Mouse (Mus musculus): ENCODE data around the gene Irgc1.

Irgc1 gene

DNA sequence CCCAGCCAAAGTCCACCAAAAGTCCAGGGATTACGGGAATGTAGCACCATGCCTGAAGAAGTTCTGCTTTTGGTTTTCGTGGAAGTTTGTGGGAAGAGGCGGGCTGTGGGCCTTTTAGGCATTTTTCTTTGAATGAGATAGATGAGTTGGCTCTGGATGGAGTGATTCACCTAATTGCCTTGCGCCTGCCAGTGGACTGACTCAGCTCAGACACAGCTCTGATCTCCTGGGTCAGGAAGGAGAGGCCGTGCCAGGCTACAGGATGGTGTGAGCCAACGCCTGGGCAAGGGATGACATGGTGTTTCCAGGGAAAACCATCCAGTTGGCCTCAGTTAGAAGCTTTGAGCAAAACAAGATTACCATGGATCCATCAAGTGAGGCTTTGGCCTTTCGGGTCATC is 18.3 kb upstream of the Irgc1 start:
- DNase-seq = no peak

DNA sequence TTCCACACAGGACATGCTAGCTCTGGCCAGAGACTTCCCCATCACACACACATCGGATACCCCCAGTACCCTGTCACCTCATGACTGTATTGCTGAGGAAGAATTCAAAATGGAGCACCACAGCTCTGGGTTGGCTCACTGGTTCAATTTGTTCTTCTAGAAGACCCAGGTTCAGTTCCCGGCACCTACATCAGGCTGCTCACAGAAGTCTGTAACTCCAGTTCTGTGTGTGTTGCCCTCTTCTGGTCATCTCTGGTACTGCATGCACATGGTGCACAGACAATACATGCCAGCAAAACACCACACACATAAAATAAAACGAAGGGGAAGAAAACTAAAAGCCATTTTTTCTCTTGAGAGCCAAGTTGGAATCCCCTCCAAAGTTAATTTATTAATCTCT is 17.0 kb upstream of the Irgc1 start:
- DNase-seq = no peak

GRCm38 (mm10) chr7:24467886-24468285 is 15.8 kb upstream of the Irgc1 start:
- DNase-seq = no peak

GRCm38 (mm10) chr7:24466835-24467234 is 14.7 kb upstream of the Irgc1 start:
- DNase-seq = no peak

DNA sequence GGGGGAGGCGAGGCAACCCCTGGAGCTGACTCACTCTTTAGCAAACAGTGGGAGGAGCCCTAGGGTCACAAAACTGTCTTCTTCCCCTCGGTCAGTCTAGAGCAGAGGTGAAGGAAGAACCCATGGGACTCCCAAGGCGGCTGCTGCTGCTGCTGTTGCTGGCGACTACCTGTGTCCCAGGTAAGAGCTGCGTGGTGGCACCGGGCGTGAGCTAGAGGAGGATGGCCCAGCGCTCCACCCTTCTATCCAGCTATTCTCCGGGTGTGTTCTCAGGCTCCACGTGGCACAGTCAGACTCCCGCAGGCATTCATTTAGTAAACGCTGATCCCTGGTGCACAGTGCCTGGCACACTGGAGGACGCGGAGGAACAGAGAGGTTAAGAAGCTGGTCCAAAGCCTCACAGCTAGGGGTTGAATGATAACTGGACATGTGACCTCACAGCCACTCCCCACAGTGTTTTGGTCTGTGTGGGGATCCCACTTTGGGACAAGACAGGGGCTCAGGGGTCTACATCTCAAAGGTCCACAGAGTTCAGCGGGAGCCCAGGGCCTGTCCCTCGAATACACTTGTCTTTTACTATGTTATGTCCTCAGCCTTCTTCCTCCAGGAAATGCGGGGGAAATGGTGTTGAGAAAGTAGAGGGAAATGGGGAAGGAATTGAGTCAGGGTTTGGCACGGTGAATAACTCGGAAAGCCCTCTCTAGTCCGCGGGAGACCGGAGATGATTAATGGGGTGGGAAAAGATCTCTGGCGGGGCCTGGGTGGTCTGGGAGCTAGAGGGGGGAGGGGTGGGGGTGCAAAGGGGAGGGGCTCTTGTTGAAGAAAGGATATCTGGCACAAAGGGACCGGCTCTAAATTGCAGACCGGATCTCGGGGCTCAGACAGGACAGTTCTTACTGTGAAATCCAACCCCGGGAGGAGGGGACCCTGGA is 10.6 kb upstream of the Irgc1 start, which contains the start of gene Plaur:
TSS of gene Plaur (plus strand) at position 97 of the 932 bp plus-strand sequence.
- no peak for DNase-seq

DNA sequence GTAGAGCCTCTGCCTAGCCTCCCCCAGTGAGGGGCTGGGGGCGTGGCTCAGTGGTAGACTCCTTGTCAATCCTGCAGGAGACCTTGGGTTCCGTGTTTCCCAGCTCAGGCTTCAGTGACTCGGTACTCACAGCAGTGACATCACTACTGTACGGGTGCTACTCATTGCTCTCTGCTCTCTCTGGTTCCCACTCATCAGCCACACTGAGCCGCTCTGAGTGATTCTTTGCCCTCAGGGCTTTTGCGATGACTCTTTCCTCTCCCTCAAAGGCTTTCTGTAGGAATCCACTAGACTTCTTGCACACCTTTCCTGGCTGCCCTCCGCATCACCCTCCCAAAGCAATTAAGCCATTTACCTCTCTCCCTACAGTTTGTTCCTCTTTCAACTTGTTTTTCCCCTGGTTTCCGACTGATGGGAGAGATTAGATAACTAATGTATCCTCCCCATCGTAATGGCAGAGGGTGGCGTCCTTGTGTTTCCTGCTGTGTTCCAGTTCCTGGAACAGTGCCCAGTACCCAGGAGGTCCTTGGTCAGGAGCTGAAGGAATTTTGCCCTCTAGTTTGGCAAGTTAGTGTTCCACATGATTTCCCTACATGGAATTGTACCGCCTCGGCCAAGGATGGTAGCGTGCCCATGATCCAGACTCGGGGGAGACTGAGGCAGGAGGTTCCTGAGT is 9.4 kb upstream of the Irgc1 start:
- DNase-seq = no peak

GRCm38 (mm10) chr7:24459843-24460242 is 7.7 kb upstream of the Irgc1 start:
- no peak for DNase-seq

DNA sequence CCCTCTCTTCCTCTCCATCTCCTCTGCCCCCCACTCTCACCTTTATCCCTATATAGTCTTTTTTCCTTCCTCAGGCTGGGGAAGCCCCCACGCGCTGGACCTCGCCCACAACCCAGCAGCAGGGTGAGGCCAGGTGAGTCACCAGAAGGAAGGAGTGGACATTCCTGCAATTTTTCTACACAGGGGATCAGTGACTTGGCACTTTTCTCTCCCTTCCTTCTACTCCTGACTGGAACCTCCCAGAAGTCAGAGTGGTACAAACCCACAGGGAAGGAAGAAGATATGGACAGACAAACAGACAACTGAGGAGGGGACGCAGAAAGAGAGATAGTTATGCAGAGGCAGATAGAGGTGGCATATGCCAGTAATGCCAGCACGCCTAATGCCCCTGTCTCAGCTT is 7.3 kb upstream of the Irgc1 start:
- DNase-seq = no peak

GRCm38 (mm10) chr7:24457726-24458370 is 5.8 kb upstream of the Irgc1 start:
- DNase-seq = no peak

DNA sequence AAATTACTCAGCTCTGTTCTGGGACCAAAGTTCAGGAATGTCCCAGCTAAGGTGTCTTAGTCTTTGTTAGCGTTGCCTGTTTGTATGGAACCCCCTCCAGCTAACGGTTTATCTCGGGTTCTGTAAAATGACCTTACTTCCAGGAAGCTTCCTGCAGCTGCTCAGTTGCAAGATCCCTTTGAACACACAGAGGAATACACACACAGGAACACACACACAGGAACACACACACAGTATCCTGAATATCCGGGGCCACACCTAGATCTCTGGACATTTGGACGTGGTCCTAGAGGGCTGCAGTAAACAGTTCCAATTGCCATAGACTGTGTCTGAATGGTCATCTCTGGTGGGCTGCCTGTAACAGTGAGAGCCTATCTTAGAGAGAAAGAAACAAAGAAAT is 3.6 kb upstream of the Irgc1 start:
- no peak for DNase-seq

GRCm38 (mm10) chr7:24454199-24454598 is 2.1 kb upstream of the Irgc1 start:
- no peak for DNase-seq

DNA sequence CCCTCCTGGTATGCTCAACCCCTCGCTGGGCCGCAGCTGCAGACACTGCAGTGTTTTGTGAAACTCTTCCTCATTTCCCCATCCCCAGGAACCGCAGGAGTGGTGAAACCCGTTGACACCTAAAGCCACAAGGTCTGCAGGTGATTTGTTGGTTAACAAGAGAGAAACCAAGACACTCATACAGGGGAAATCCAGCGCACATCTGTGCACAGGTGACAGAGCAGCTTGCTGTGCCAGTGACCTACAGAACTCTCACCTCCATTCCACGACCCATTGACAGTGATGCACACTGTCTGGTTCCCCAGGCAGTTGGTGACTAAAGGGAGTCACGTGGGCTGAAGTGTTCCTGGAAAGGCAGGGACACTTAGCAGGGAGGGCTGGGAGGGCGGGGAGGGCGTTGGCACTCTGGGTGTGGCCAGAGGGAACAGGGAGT is 1.5 kb downstream of the Irgc1 start:
- DNase-seq = no peak

DNA sequence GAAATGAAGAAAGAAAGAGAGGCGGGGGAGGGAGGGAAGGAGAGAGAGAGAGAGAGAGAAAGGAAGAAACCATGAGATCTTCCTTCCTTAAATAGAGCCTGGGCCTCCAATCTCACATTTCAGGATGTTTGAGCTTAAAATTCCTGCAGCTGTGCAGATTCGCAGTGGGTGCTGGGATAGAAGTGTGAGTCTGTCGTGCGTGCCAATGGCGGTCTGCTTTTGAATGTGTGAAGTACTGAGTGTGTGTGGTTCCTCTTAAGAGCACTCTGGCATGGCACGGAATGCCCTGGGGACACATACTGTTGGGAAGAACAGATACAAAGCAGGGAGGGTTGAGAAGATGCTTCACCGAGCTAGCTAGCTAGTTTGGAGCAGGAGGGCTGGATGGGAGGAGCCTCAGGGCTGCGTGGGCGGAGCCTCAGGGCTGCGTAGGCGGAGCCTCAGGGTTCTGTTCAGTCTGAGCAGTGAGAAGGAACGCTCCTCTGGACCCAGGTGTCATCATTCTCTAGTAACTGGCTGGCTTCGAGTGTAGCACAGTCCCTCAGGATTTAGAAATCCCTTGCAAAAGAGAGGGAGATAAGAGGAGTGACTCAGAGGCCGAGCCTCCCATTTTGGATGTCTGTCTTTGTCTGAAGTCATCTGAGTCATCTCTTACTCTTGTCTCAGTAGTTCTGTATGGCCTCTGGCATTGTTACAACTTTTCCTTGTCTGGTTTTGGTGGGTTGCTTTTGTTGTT is 3.1 kb downstream of the Irgc1 start:
- DNase-seq = no peak

DNA sequence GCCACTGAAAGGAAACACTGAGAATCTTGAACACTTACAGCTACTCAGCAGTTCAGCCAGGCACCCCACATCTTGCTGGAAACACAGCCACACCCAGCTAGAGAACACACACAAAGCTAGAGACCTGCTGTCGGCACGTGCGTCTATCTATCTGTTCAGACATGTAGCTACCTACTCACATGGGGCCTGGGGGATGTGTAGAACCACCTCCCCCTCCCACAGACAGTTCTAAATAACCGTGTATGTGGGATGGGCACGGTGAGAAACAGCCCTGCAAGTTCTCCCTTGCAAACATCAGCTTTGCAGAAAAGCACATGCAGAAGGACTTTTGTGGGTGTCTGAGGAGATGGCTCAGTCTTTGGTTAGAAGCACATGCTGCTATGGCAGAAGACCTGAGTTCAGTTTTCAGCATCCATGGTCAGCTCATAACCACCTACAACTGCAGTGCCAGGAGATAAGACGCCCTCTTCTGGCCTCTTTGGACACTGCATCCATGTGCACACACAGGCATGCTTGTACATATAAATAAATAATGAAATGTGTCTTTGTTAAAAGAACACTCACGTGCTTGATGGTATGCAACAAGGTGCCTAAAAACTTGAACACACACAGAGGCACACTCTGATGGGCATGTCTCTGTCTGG is 5.3 kb downstream of the Irgc1 start:
- no peak for DNase-seq

DNA sequence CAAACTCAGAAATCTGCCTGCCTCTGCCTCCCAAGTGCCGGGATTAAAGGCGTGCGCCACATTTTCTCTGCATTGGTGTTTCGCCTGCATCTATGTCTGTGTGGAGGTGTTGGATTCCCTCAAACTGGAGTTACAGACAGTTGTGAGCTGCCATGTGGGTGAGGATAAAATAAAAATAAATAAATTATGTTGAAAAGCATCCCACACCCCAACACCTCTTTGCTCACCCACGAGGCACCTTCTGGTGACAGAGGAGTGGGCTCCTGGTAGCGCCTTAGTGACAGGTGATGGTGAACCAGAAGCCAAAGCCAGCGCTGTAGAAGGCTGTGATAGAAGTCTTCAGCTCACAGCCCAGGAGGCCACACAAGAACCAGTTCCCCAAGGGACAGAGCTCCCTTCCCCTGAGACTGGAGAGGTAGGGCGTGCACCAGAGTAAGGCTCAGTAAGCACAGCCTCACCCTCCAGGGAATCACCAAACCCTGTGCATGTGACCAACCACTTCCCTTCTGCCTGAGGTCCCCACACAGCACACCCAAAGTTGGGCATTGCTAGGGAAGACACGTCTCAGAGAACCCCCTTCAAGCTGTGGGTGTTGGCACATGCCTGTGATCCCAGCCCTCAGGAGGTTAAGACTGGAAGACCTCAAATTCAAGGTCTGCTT is 6.7 kb downstream of the Irgc1 start:
- DNase-seq = peak; percentile 52

DNA sequence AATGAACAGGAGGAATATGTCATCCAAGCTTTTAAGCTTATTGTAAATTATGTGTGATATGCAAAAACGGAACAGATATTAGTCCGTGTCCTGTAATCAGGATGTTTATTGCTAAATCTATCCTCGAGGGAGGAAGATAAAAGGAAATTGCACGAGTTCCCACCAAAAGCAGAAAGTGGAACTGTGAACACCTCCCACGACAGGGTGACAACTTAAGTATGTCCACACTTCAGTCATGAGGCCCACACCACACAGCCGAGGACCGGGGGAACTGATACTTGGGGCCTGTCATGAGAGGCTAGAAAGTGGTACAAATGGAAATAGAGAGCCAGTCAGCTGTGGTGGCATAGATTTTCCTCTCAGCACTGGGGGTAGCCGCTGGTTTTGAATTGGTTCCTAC is 9.8 kb downstream of the Irgc1 start:
- DNase-seq = peak; percentile 78

DNA sequence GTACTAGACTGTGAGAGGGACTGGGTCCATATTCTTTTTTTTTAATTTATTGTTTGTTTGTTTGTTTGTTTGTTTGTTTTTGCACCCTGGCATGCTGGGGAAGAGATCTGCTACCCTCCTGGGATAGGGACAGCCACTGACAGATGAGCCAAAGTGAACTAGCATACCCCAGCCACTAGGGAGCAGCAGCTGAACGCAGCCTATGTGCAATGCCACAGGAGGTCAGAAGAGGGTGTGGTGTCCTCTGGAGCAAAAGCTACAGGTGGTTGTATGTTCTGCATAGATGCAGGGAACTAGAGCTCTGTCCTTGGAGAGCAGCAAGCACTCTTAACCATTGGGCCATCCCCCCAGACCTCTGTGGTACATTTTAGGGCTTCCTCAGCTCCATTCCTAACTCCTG is 10.3 kb downstream of the Irgc1 start:
- DNase-seq = peak; percentile 70

DNA sequence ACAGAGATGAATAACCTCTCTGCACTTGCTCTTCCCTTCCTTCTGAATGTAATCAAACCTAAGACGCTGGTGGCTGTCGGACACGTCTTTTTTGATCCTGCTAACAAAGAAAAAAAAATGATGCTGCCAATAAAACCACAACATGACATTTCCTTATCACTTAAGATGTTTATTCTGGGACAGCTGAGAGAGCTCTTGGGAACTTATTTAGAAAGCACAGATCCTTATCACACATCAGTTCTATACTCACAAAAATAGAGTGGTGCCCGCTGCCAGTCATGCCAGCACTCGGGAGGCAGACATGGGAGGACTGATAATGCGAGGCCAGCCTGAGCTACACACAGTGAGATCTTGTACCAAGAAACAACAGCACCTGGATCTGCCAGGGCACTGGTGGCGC is 12.2 kb downstream of the Irgc1 start:
- DNase-seq = no peak

GRCm38 (mm10) chr7:24439191-24439590 is 12.9 kb downstream of the Irgc1 start:
- DNase-seq = no peak

- peak; percentile 84 for DNase-seq
These were observed 14.1 kb downstream of the Irgc1 start for GRCm38 (mm10) chr7:24437981-24438380.

DNA sequence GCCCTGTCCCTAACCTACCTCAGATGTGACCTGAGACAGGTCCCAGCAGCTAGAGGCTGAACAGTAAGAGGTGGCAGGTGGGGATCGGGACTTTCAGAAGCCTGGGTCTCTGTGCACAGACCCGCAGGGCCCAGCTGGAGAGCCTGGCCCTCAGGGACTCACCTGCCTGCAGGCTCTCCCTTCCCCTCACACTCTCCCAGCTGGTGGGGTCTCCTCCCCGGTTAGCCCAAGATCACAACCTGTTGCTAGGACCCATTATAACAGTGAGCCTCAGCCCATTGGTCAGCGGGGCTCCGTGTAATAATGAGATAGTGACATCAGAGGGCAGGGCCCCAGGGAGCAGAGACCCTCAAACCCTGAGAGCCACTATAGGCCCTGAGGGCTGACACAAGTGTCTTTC is 16.8 kb downstream of the Irgc1 start:
- DNase-seq = no peak

DNA sequence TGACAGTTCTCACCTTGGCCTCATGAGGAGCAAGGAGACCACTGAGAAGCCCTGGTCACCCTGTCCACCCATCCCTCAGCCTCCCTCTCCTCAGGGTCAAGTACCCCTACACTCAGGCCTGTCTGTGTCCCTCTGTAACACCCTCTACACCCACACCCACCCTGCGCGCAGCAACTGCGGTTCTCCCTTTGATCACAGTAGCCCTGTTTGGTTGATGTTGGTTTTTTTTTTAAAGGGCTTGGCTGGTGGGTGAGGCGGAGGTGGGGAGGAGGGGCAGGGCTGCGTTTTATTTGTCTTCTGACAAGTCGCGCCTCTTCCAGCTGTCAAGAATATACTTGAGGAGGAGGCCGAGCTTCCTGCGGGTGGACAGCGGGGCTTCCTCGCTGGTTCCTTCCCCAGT is 20.4 kb downstream of the Irgc1 start:
- no peak for DNase-seq

Data from layer of hippocampus, adult 9-11 months (tissue).